Mouse (Mus musculus) myocyte (in vitro differentiated cells): ENCODE results near the gene Hsf2bp. TPM values are rescaled to one million over a fixed set of nuclear protein-coding genes. Genes with fewer than 3 reads are reported as not detected.

ENCODE experiments used
- H3K27me3 ChIP-seq: one replicate; pipeline ENCODE4 v1.6.1; 2011; ENCODE audit not compliant: control insufficient read depth, insufficient read depth, insufficient read length
- H3K36me3 ChIP-seq: one replicate; pipeline ENCODE4 v1.6.1; 2011; ENCODE audit not compliant: control insufficient read depth, insufficient read depth
- H3K4me2 ChIP-seq: one replicate; pipeline ENCODE4 v1.6.1; 2011; ENCODE audit warnings: low read depth, control low read depth
- H3K4me3 ChIP-seq: one replicate; pipeline ENCODE4 v1.5.1; 2011; ENCODE audit warnings: mild to moderate bottlenecking, control low read depth, moderate library complexity
- H3K79me2 ChIP-seq: one replicate; pipeline ENCODE4 v1.6.1; 2011; ENCODE audit not compliant: control insufficient read depth, insufficient read depth
- H3ac ChIP-seq: one replicate; pipeline ENCODE4 v1.6.1; 2011; ENCODE audit not compliant: control insufficient read depth, insufficient read length
- CEBPB ChIP-seq: IDR thresholded peaks from 2 replicates; pipeline ENCODE4 v1.6.1; 2011; ENCODE audit warnings: mild to moderate bottlenecking, moderate library complexity; ENCODE audit not compliant: poor library complexity, insufficient read depth, severe bottlenecking
- E2F4 ChIP-seq: IDR thresholded peaks from one replicate; pipeline ENCODE4 v1.6.1; 2011; ENCODE audit warnings: mild to moderate bottlenecking, control low read depth, moderate library complexity; ENCODE audit not compliant: insufficient read depth
- MAX ChIP-seq: IDR thresholded peaks from one replicate; pipeline ENCODE4 v1.6.1; 2011; ENCODE audit warnings: low read depth, mild to moderate bottlenecking, control low read depth
- MYOD1 ChIP-seq, 3 experiments: IDR thresholded peaks; one replicate each; pipeline ENCODE4 v1.6.1; 2011; ENCODE audit warnings: control low read depth in 2 of 3, low read depth in 2 of 3, mild to moderate bottlenecking in 2 of 3, moderate library complexity in 1 of 3; ENCODE audit not compliant: insufficient read length in 2 of 3, control insufficient read depth in 1 of 3
- MYOG ChIP-seq, 3 experiments: IDR thresholded peaks; one replicate each; pipeline ENCODE4 v1.6.1; 2011; ENCODE audit warnings: control low read depth in 2 of 3, low read depth in 2 of 3, mild to moderate bottlenecking in 2 of 3; ENCODE audit not compliant: insufficient read length in 2 of 3, control insufficient read depth in 1 of 3, insufficient read depth in 1 of 3
- POLR2A ChIP-seq: IDR thresholded peaks from one replicate; pipeline ENCODE4 v1.6.1; 2011; ENCODE audit warnings: low read depth, mild to moderate bottlenecking, control low read depth, moderate library complexity; ENCODE audit not compliant: insufficient read length
- POLR2AphosphoS2 ChIP-seq: IDR thresholded peaks from one replicate; pipeline ENCODE4 v1.6.1; 2011; ENCODE audit warnings: low read depth, control low read depth; ENCODE audit not compliant: insufficient read length
- REST ChIP-seq: IDR thresholded peaks from one replicate; pipeline ENCODE4 v1.6.1; 2011; ENCODE audit warnings: mild to moderate bottlenecking, control low read depth, moderate library complexity; ENCODE audit not compliant: insufficient read depth, insufficient read length
- SRF ChIP-seq: IDR thresholded peaks from one replicate; pipeline ENCODE4 v1.6.1; 2011; ENCODE audit warnings: low read depth; ENCODE audit not compliant: control insufficient read depth, insufficient read length
- TCF12 ChIP-seq: IDR thresholded peaks from one replicate; pipeline ENCODE4 v1.6.1; 2011; ENCODE audit warnings: mild to moderate bottlenecking, control low read depth; ENCODE audit not compliant: poor library complexity, insufficient read depth, severe bottlenecking
- TCF3 ChIP-seq: IDR thresholded peaks from one replicate; pipeline ENCODE4 v1.6.1; 2011; ENCODE audit warnings: low read depth, control low read depth; ENCODE audit not compliant: insufficient read length
- USF1 ChIP-seq: IDR thresholded peaks from one replicate; pipeline ENCODE4 v1.6.1; 2011; ENCODE audit warnings: low read depth, mild to moderate bottlenecking, control low read depth, moderate library complexity
- polyA plus RNA-seq: library from polyadenylated mRNA; unstranded; fragments of >200 nt; fragmentation: generic; extraction: Trizol; gene quantifications from one replicate; pipeline ENCODE4 v1.2.1, GENCODE M21; 2012; ENCODE audit warnings: missing spikeins

Gene Hsf2bp
- polyA plus RNA-seq, 1 experiment = 4.9 TPM

DNA sequence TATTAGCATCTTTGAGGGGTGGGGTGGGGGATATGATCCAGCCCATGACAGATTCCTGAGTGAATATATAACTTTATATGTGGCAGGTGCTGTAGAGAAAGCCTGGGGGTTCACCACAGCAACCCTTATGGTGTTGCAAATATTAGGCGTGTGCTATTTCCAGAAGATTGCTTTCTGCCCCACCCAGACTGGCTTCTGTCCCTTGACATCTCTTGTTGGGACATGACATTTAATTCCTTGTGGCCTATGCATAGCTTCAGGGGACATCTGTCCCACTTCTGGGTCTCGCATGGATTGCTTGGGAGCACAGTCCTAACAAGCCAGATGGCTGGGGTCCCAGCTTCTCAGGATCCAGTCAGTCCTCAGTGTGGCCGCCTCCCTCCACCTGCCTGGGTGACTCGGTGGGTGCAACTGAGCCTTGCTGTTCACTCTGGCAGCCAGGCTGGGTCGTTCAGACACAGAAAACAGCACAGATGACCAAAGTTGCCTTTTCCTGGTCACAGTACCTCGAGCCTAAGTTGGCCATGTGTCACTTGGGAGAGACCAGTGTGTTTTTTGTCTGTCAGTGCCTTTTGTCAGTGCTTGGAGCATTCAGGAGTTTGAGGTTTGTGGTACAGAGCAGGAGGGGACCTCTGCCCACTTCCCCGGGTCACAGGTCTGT, 112.7 kb downstream of the Hsf2bp start:
- Histone ChIP-seq H3K36me3 (no peaks in the 10 kb centered on the region), H3K4me3 (no peak overlapping the region), H3K79me2 (no peaks in the 10 kb centered on the region), H3K27me3 (no peaks in the 10 kb centered on the region), H3K4me2 (peak overlapping the region; percentile 27), H3ac (no peak overlapping the region)
- TF ChIP-seq E2F4 (no peak), MYOD1 (IDR thresholded peaks at IDR 0.05; ENCODE audit: control insufficient read depth in 1 of 3, insufficient read length in 2 of 3, low read depth in 2 of 3) (peak in 2 of 3 experiments; percentile 6 to 16), USF1 (no peak), TCF3 (no peak), MYOG (IDR thresholded peaks at IDR 0.05; ENCODE audit: control insufficient read depth in 1 of 3, insufficient read depth in 1 of 3, insufficient read length in 2 of 3, low read depth in 2 of 3) (peak in 1 of 3 experiments; percentile 52), REST (no peak), POLR2AphosphoS2 (no peak), MAX (no peak), POLR2A (no peak), TCF12 (peak; percentile 8), CEBPB (0 out of 2 replicates have a peak, but pooled peaks have one; percentile 9), SRF (peak; percentile 7)

- Histone ChIP-seq H3K27me3 (no peaks in the 10 kb centered on the region), H3K4me3 (no peak overlapping the region), H3K36me3 (no peaks in the 10 kb centered on the region), H3K4me2 (no peak overlapping the region), H3ac (no peak overlapping the region), H3K79me2 (no peaks in the 10 kb centered on the region)
- no peak for TF ChIP-seq MYOG (IDR thresholded peaks at IDR 0.05; ENCODE audit: control insufficient read depth in 1 of 3, insufficient read depth in 1 of 3, insufficient read length in 2 of 3, low read depth in 2 of 3)
- TF ChIP-seq USF1 = no peak
- no peak for TF ChIP-seq MAX
- TF ChIP-seq MYOD1 (IDR thresholded peaks at IDR 0.05; ENCODE audit: control insufficient read depth in 1 of 3, insufficient read length in 2 of 3, low read depth in 2 of 3) = no peak
- no peak for TF ChIP-seq E2F4
- TF ChIP-seq POLR2AphosphoS2 = no peak
- TF ChIP-seq TCF12 = no peak
- TF ChIP-seq TCF3 = no peak
- no peak for TF ChIP-seq POLR2A
- TF ChIP-seq SRF = no peak
- TF ChIP-seq REST = no peak
- TF ChIP-seq CEBPB = no peak
These were observed 115.5 kb downstream of the Hsf2bp start for GRCm38 (mm10) chr17:31920589-31921190.

GRCm38 (mm10) chr17:31919599-31919998, 116.5 kb downstream of the Hsf2bp start:
- TF ChIP-seq TCF3 = no peak
- no peak for TF ChIP-seq SRF
- no peak for TF ChIP-seq MYOD1 (IDR thresholded peaks at IDR 0.05; ENCODE audit: control insufficient read depth in 1 of 3, insufficient read length in 2 of 3, low read depth in 2 of 3)
- no peak for TF ChIP-seq POLR2A
- TF ChIP-seq MAX = no peak
- no peak for TF ChIP-seq REST
- no peak for TF ChIP-seq CEBPB
- no peak for TF ChIP-seq MYOG (IDR thresholded peaks at IDR 0.05; ENCODE audit: control insufficient read depth in 1 of 3, insufficient read depth in 1 of 3, insufficient read length in 2 of 3, low read depth in 2 of 3)
- no peak for TF ChIP-seq USF1
- TF ChIP-seq POLR2AphosphoS2 = no peak
- TF ChIP-seq E2F4 = no peak
- TF ChIP-seq TCF12 = no peak
- Histone ChIP-seq H3ac (no peak overlapping the region), H3K4me2 (no peak overlapping the region), H3K36me3 (no peaks in the 10 kb centered on the region), H3K79me2 (no peaks in the 10 kb centered on the region), H3K27me3 (no peaks in the 10 kb centered on the region), H3K4me3 (no peak overlapping the region)

- Histone ChIP-seq H3K27me3 (no peaks in the 10 kb centered on the region), H3K79me2 (no peaks in the 10 kb centered on the region), H3K36me3 (no peaks in the 10 kb centered on the region), H3K4me3 (no peak overlapping the region), H3ac (no peak overlapping the region), H3K4me2 (no peak overlapping the region)
- no peak for TF ChIP-seq TCF12
- no peak for TF ChIP-seq MAX
- TF ChIP-seq POLR2A = no peak
- no peak for TF ChIP-seq MYOD1 (IDR thresholded peaks at IDR 0.05; ENCODE audit: control insufficient read depth in 1 of 3, insufficient read length in 2 of 3, low read depth in 2 of 3)
- no peak for TF ChIP-seq TCF3
- no peak for TF ChIP-seq E2F4
- TF ChIP-seq CEBPB = no peak
These were observed 117.8 kb downstream of the Hsf2bp start for GRCm38 (mm10) chr17:31918374-31918773.
